7 mouse cellular contexts compared by ENCODE assay signal in genomic region chrX:153237304-153237919, GRCm38 (mm10). TPM values are rescaled to one million over a fixed set of nuclear protein-coding genes. Genes with fewer than 3 reads are reported as not detected.
DNase-seq lines count a peak whose midpoint lies in the region; ATAC-seq lines count a peak whose summit lies in the region.

Klf8 (plus strand) TSS chrX:153237466.

- peaks cover 49% of the 10 kb centered on the region for H3K27me3 ChIP-seq in embryonic facial prominence, embryonic 10.5 days (replicated peaks; ENCODE audit: low read depth, poor library complexity, severe bottlenecking)
- H3K27me3 ChIP-seq in midbrain, embryonic 10.5 days (ENCODE audit: low read depth, poor library complexity, severe bottlenecking) = peaks cover 57% of the 10 kb centered on the region

- no peaks in the 10 kb centered on the region for H3K36me3 ChIP-seq in embryonic facial prominence, embryonic 10.5 days (replicated peaks)
- no peaks in the 10 kb centered on the region for H3K36me3 ChIP-seq in midbrain, embryonic 10.5 days

- H3K4me3 ChIP-seq in embryonic facial prominence, embryonic 10.5 days = peak within 1 kb of the TSS; percentile 65
- H3K4me3 ChIP-seq in midbrain, embryonic 10.5 days = peak within 1 kb of the TSS; percentile 67

- H3K4me1 ChIP-seq in embryonic facial prominence, embryonic 10.5 days = peaks cover 4% of the 10 kb centered on the region; the same call in 1 of the 2 replicates
- H3K4me1 ChIP-seq in midbrain, embryonic 10.5 days = peaks cover 9% of the 10 kb centered on the region; the same call in 1 of the 2 replicates

- H3K27ac ChIP-seq in embryonic facial prominence, embryonic 10.5 days (replicated peaks) = peak within 1 kb of the TSS; percentile 63
- peak within 1 kb of the TSS; percentile 81 for H3K27ac ChIP-seq in midbrain, embryonic 10.5 days (replicated peaks)

- ATAC-seq in hematopoietic stem cell, adult 5-6 weeks (replicated peaks in 1 of 2; ENCODE audit: insufficient read depth in 1 of 2, low FRiP score in 2 of 2, low TSS enrichment in 1 of 2, low read depth in 1 of 2, poor library complexity in 2 of 2, severe bottlenecking in 2 of 2) = peak; percentile 50 to 62; a peak in 3 of 4 replicates

- DNase-seq in thymus, postnatal 4 days = peak; percentile 9
- DNase-seq in thymus, postnatal 0 days (ENCODE audit: low spot score) = no peak
- DNase-seq in embryonic facial prominence, embryonic 10.5 days (ENCODE audit: low spot score) = peak; percentile 25
- DNase-seq in left cerebral cortex, postnatal 4 days = peak; percentile 10
- DNase-seq in midbrain, embryonic 10.5 days (ENCODE audit: low spot score) = peak; percentile 13
- DNase-seq in adrenal gland, adult 2 months = no peak

- H3K9me3 ChIP-seq in embryonic facial prominence, embryonic 10.5 days = no peaks in the 10 kb centered on the region
- no peaks in the 10 kb centered on the region for H3K9me3 ChIP-seq in midbrain, embryonic 10.5 days (replicated peaks)

- intact Hi-C loops in left cerebral cortex, postnatal 4 days (cut with DNase I) = no loop called here

- 23% methylated on average over 17 of the region's 17 CpGs for WGBS in embryonic facial prominence, embryonic 10.5 days
- WGBS in midbrain, embryonic 10.5 days = 26% methylated on average over 17 of the region's 17 CpGs

RNA-seq across cellular contexts. Expression of gene Klf8, which starts in this region (rescaled TPM):
- polyA plus RNA-seq in thymus, postnatal 0 days (2015; fragmentation: Nextera tagmentation; extraction: Ambion mirVana) = 0.13 and 0.16 TPM in 2 replicates
- polyA plus RNA-seq in embryonic facial prominence, embryonic 10.5 days (2016; fragmentation: Nextera tagmentation; extraction: Ambion mirVana) = 0.77 and 1.1 TPM in 2 replicates
- 3.4 and 13.8 TPM in 2 replicates for total RNA-seq in hematopoietic stem cell, adult 5-6 weeks (2017)
- total RNA-seq in left cerebral cortex, postnatal 4 days (2021) = 10 to 100 TPM; 32.0 to 39.1 TPM
- polyA plus RNA-seq in midbrain, embryonic 10.5 days (2016; fragmentation: Nextera tagmentation; extraction: Ambion mirVana) = 1.2 and 2.2 TPM in 2 replicates
- under 1 TPM; 0.31 to 0.72 TPM for total RNA-seq in adrenal gland, adult 2 months (2021)
- polyA plus RNA-seq in adrenal gland, adult 2 months (2012; rRNA removed) = 0.12 and 0.15 TPM in 2 replicates

Comparison
In these comparisons a context has a peak if more than half of its experiments do, and no peak if none do; other contexts are left out.
1. DNase-seq: peak in thymus, postnatal 4 days (single experiment), embryonic facial prominence, embryonic 10.5 days (single experiment), left cerebral cortex, postnatal 4 days (single experiment) and midbrain, embryonic 10.5 days (single experiment); none in thymus, postnatal 0 days (single experiment) and adrenal gland, adult 2 months (single experiment).